Mouse (Mus musculus): ENCODE results near the gene Ddr1. TPM values are rescaled to one million over a fixed set of nuclear protein-coding genes. Genes with fewer than 3 reads are reported as not detected.

Gene Ddr1
- polyA plus RNA-seq, 1 experiment from 2014 or later, result 14.7 TPM

- peak; percentile 47 for ATAC-seq (ENCODE audit: insufficient number of reproducible peaks, low FRiP score, low TSS enrichment, low read depth)
These were observed 6.4 kb upstream of the Ddr1 start for GRCm38 (mm10) chr17:35710705-35711347.

GRCm38 (mm10) chr17:35708611-35709010 lies 4.2 kb upstream of the Ddr1 start:
- DNase-seq (ENCODE audit: low spot score) (no peak), ATAC-seq (ENCODE audit: insufficient number of reproducible peaks, low FRiP score, low TSS enrichment, low read depth) (no peak)
- Histone ChIP-seq H3K27me3 (ENCODE audit: control insufficient read depth, insufficient read depth, low read length) (no peaks in the 10 kb centered on the region), H3K27ac (replicated peaks; ENCODE audit: low read depth, low read length) (no peak overlapping the region), H3K9ac (ENCODE audit: low read length) (no peak overlapping the region), H3K4me1 (ENCODE audit: control insufficient read depth, insufficient read depth, low read length) (peaks cover 18% of the 10 kb centered on the region; the same call in 1 of the 2 replicates), H3K4me3 (ENCODE audit: low read depth, low read length) (no peak overlapping the region), H3K36me3 (ENCODE audit: control insufficient read depth, insufficient read depth, low read length) (no peaks in the 10 kb centered on the region), H3K4me2 (ENCODE audit: low read depth, severe bottlenecking) (no peak overlapping the region), H3K9me3 (ENCODE audit: control insufficient read depth, low read length) (no peaks in the 10 kb centered on the region)
- 78% methylated on average over 2 of the region's 2 CpGs for WGBS

More at GRCm38 (mm10) chr17:35710705-35711347, 6.4 kb upstream of the Ddr1 start:
- Histone ChIP-seq H3K4me1 (ENCODE audit: control insufficient read depth, insufficient read depth, low read length) (peaks cover 6% of the 10 kb centered on the region; the same call in 1 of the 2 replicates), H3K9me3 (ENCODE audit: control insufficient read depth, low read length) (no peaks in the 10 kb centered on the region), H3K36me3 (ENCODE audit: control insufficient read depth, insufficient read depth, low read length) (no peaks in the 10 kb centered on the region), H3K4me3 (ENCODE audit: low read depth, low read length) (no peak overlapping the region), H3K9ac (ENCODE audit: low read length) (no peak overlapping the region), H3K27me3 (ENCODE audit: control insufficient read depth, insufficient read depth, low read length) (no peaks in the 10 kb centered on the region), H3K27ac (replicated peaks; ENCODE audit: low read depth, low read length) (no peak overlapping the region), H3K4me2 (ENCODE audit: low read depth, severe bottlenecking) (no peak overlapping the region)
- DNase-seq (ENCODE audit: low spot score), result peak; percentile 51
- 46% methylated on average over 8 of the region's 8 CpGs for WGBS

GRCm38 (mm10) chr17:35707929-35708328 lies 3.5 kb upstream of the Ddr1 start:
- H3K9me3 ChIP-seq (ENCODE audit: control insufficient read depth, low read length), result no peaks in the 10 kb centered on the region
- ATAC-seq (ENCODE audit: insufficient number of reproducible peaks, low FRiP score, low TSS enrichment, low read depth), result no peak
- no peak for DNase-seq (ENCODE audit: low spot score)
- H3K4me2 ChIP-seq (ENCODE audit: low read depth, severe bottlenecking), result no peak overlapping the region
- H3K36me3 ChIP-seq (ENCODE audit: control insufficient read depth, insufficient read depth, low read length), result no peaks in the 10 kb centered on the region
- no peak overlapping the region for H3K4me3 ChIP-seq (ENCODE audit: low read depth, low read length)
- no peak overlapping the region for H3K27ac ChIP-seq (replicated peaks; ENCODE audit: low read depth, low read length)
- H3K27me3 ChIP-seq (ENCODE audit: control insufficient read depth, insufficient read depth, low read length), result no peaks in the 10 kb centered on the region
- H3K4me1 ChIP-seq (ENCODE audit: control insufficient read depth, insufficient read depth, low read length), result peaks cover 19% of the 10 kb centered on the region; the same call in 1 of the 2 replicates
- no peak overlapping the region for H3K9ac ChIP-seq (ENCODE audit: low read length)
- WGBS, result 74% methylated on average over 7 of the region's 7 CpGs

- Histone ChIP-seq H3K4me3 (ENCODE audit: low read depth, low read length) (no peak overlapping the region), H3K27ac (replicated peaks; ENCODE audit: low read depth, low read length) (no peak overlapping the region), H3K27me3 (ENCODE audit: control insufficient read depth, insufficient read depth, low read length) (peaks cover 3% of the 10 kb centered on the region; the same call in 1 of the 2 replicates), H3K4me1 (ENCODE audit: control insufficient read depth, insufficient read depth, low read length) (peaks cover 25% of the 10 kb centered on the region), H3K9me3 (ENCODE audit: control insufficient read depth, low read length) (no peaks in the 10 kb centered on the region), H3K36me3 (ENCODE audit: control insufficient read depth, insufficient read depth, low read length) (no peaks in the 10 kb centered on the region), H3K4me2 (ENCODE audit: low read depth, severe bottlenecking) (no peak overlapping the region), H3K9ac (ENCODE audit: low read length) (no peak overlapping the region)
- DNase-seq (ENCODE audit: low spot score) (peak; percentile 56), ATAC-seq (ENCODE audit: insufficient number of reproducible peaks, low FRiP score, low TSS enrichment, low read depth) (no peak)
- 27% methylated on average over 4 of the region's 4 CpGs for WGBS
These were observed 1.4 kb upstream of the Ddr1 start for GRCm38 (mm10) chr17:35705836-35706235.

- 4% methylated on average over 14 of the region's 14 CpGs for WGBS
- peak overlapping the region; percentile 39 for H3K4me3 ChIP-seq (ENCODE audit: low read depth, low read length)
- peak; percentile 81 for DNase-seq (ENCODE audit: low spot score)
These were observed 610 bp downstream of the Ddr1 start for GRCm38 (mm10) chr17:35703751-35704271.

GRCm38 (mm10) chr17:35703065-35703464 lies 1.4 kb downstream of the Ddr1 start:
- Histone ChIP-seq H3K9me3 (ENCODE audit: control insufficient read depth, low read length) (no peaks in the 10 kb centered on the region), H3K27ac (replicated peaks; ENCODE audit: low read depth, low read length) (0 out of 2 replicates have a peak overlapping the region, but pooled peaks have one; percentile 18), H3K27me3 (ENCODE audit: control insufficient read depth, insufficient read depth, low read length) (peaks cover 15% of the 10 kb centered on the region), H3K36me3 (ENCODE audit: control insufficient read depth, insufficient read depth, low read length) (no peaks in the 10 kb centered on the region), H3K4me2 (ENCODE audit: low read depth, severe bottlenecking) (peak overlapping the region; percentile 97), H3K4me1 (ENCODE audit: control insufficient read depth, insufficient read depth, low read length) (peaks cover 28% of the 10 kb centered on the region), H3K4me3 (ENCODE audit: low read depth, low read length) (no peak overlapping the region; the same call in 1 of the 2 replicates), H3K9ac (ENCODE audit: low read length) (no peak overlapping the region)
- DNase-seq (ENCODE audit: low spot score) (no peak), ATAC-seq (ENCODE audit: insufficient number of reproducible peaks, low FRiP score, low TSS enrichment, low read depth) (no peak)
- 18% methylated on average over 2 of the region's 2 CpGs for WGBS

More at GRCm38 (mm10) chr17:35703751-35704271, 610 bp downstream of the Ddr1 start:
- Histone ChIP-seq H3K9me3 (ENCODE audit: control insufficient read depth, low read length) (no peaks in the 10 kb centered on the region), H3K36me3 (ENCODE audit: control insufficient read depth, insufficient read depth, low read length) (no peaks in the 10 kb centered on the region), H3K4me1 (ENCODE audit: control insufficient read depth, insufficient read depth, low read length) (peaks cover 25% of the 10 kb centered on the region), H3K27ac (replicated peaks; ENCODE audit: low read depth, low read length) (peak overlapping the region; percentile 77), H3K9ac (ENCODE audit: low read length) (peak overlapping the region; percentile 73), H3K27me3 (ENCODE audit: control insufficient read depth, insufficient read depth, low read length) (peaks cover 13% of the 10 kb centered on the region), H3K4me2 (ENCODE audit: low read depth, severe bottlenecking) (peak overlapping the region; percentile 66)
- peak; percentile 58; the same call in 1 of the 2 replicates for ATAC-seq (ENCODE audit: insufficient number of reproducible peaks, low FRiP score, low TSS enrichment, low read depth)

- DNase-seq (ENCODE audit: low spot score) (no peak), ATAC-seq (ENCODE audit: insufficient number of reproducible peaks, low FRiP score, low TSS enrichment, low read depth) (no peak)
- Histone ChIP-seq H3K9me3 (ENCODE audit: control insufficient read depth, low read length) (no peaks in the 10 kb centered on the region), H3K4me3 (ENCODE audit: low read depth, low read length) (peak overlapping the region; percentile 68), H3K27me3 (ENCODE audit: control insufficient read depth, insufficient read depth, low read length) (peaks cover 16% of the 10 kb centered on the region), H3K36me3 (ENCODE audit: control insufficient read depth, insufficient read depth, low read length) (no peaks in the 10 kb centered on the region), H3K9ac (ENCODE audit: low read length) (peak overlapping the region; percentile 76; the same call in 1 of the 2 replicates), H3K4me1 (ENCODE audit: control insufficient read depth, insufficient read depth, low read length) (peaks cover 33% of the 10 kb centered on the region), H3K4me2 (ENCODE audit: low read depth, severe bottlenecking) (peak overlapping the region; percentile 97), H3K27ac (replicated peaks; ENCODE audit: low read depth, low read length) (peak overlapping the region; percentile 56; the same call in 1 of the 2 replicates)
- 19% methylated on average over 4 of the region's 4 CpGs for WGBS
These were observed 1.8 kb downstream of the Ddr1 start for GRCm38 (mm10) chr17:35702605-35703004.

GRCm38 (mm10) chr17:35701978-35702461 lies 2.4 kb downstream of the Ddr1 start:
- under 1% methylated on average over 16 of the region's 16 CpGs for WGBS
- DNase-seq (ENCODE audit: low spot score) (peak; percentile 68), ATAC-seq (ENCODE audit: insufficient number of reproducible peaks, low FRiP score, low TSS enrichment, low read depth) (peak; percentile 16; the same call in 1 of the 2 replicates)
- H3K27ac ChIP-seq (replicated peaks; ENCODE audit: low read depth, low read length), result peak overlapping the region; percentile 56; the same call in 1 of the 2 replicates
- peak overlapping the region; percentile 97 for H3K4me2 ChIP-seq (ENCODE audit: low read depth, severe bottlenecking)
- H3K4me3 ChIP-seq (ENCODE audit: low read depth, low read length), result peak overlapping the region; percentile 68
- peak overlapping the region; percentile 76 for H3K9ac ChIP-seq (ENCODE audit: low read length)
- peaks cover 19% of the 10 kb centered on the region for H3K27me3 ChIP-seq (ENCODE audit: control insufficient read depth, insufficient read depth, low read length)
- no peaks in the 10 kb centered on the region for H3K9me3 ChIP-seq (ENCODE audit: control insufficient read depth, low read length)
- H3K36me3 ChIP-seq (ENCODE audit: control insufficient read depth, insufficient read depth, low read length), result no peaks in the 10 kb centered on the region
- peaks cover 34% of the 10 kb centered on the region for H3K4me1 ChIP-seq (ENCODE audit: control insufficient read depth, insufficient read depth, low read length)

Data from limb, embryonic 11.5 days (tissue).